Mouse (Mus musculus): ENCODE measurements around the gene Krt76.

- peak; percentile 71 for TF ChIP-seq CTCF (IDR thresholded peaks at IDR 0.05; ENCODE audit: low read depth)
- no peak for TF ChIP-seq EP300 (optimal IDR thresholded peaks at IDR 0.05)
Measured at GRCm38 (mm10) chr15:101902171-101903149, 9.7 kb upstream of the Krt76 start.

All from stomach, postnatal 0 days (tissue).